Mouse (Mus musculus): Measurements from ENCODE around the gene Imp4. TPM values are rescaled to one million over a fixed set of nuclear protein-coding genes. Genes with fewer than 3 reads are reported as not detected.

Gene Imp4
- total RNA-seq, 2 experiments from 2014 or later, result 26.2 to 50.4 TPM

Other genes starting within 250 kb of the Imp4 start
- gene Ccdc115, start 179 bp upstream of the Imp4 start, total RNA-seq (2014; fragmentation: Nextera tagmentation), result 45.7 and 60.2 TPM in 2 replicates
- 70.6 and 81.4 TPM in 2 replicates for gene Ccdc115, start 179 bp upstream of the Imp4 start, total RNA-seq (2017)
- 46.9 and 56.7 TPM in 2 replicates for gene Ptpn18, start 19.9 kb downstream of the Imp4 start, total RNA-seq (2014; fragmentation: Nextera tagmentation)
- gene Ptpn18, start 19.9 kb downstream of the Imp4 start, total RNA-seq (2017), result 292 and 344 TPM in 2 replicates
- 1.2 TPM in 1 of 2 replicates, not detected in the other for gene Prss39, start 58.6 kb downstream of the Imp4 start, total RNA-seq (2014; fragmentation: Nextera tagmentation)
- not detected in 2 replicates for gene Prss39, start 58.6 kb downstream of the Imp4 start, total RNA-seq (2017)
- not detected in 2 replicates for gene Cfc1, start 95.8 kb downstream of the Imp4 start, total RNA-seq (2014; fragmentation: Nextera tagmentation)
- not detected in 2 replicates for gene Cfc1, start 95.8 kb downstream of the Imp4 start, total RNA-seq (2017)
- gene Prss40, start 121.1 kb downstream of the Imp4 start, total RNA-seq (2014; fragmentation: Nextera tagmentation), result not detected in 2 replicates
- not detected in 2 replicates for gene Prss40, start 121.1 kb downstream of the Imp4 start, total RNA-seq (2017)
- not detected in 2 replicates for gene Amer3, start 139.8 kb downstream of the Imp4 start, total RNA-seq (2014; fragmentation: Nextera tagmentation)
- gene Amer3, start 139.8 kb downstream of the Imp4 start, total RNA-seq (2017), result not detected in 2 replicates